Mouse (Mus musculus) ZHBTc4 (cell line): ENCODE results near the gene Slc39a3.
A peak's percentile ranks its signal among the peaks of the same experiment; 100 is the strongest.

Experiments
- DNase-seq: peaks from one replicate; pipeline ENCODE4 v3.0.0-alpha.2; 2011; ENCODE audit warnings: low read depth, low spot score

The Slc39a3 gene

DNA sequence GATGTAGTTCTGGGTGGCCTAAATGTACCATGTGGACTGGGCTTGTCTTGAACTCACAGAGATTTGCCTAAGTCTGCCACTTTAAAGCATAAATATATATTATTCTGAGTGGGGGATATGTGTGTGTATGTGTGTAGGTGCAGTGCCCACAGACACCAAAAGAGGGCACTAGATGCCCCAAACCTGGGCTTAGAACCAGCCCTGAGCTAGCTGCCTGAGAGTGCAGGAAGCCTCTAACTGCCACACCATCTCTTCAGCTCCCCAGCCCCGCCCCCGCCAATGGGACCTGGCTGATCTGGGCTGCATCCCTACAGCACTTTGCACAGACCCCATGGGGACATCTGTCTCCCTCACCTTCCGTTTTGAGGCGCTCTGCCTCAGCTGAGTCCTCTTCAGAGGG, 13.4 kb upstream of the Slc39a3 start:
- peak; percentile 74 for DNase-seq

DNA sequence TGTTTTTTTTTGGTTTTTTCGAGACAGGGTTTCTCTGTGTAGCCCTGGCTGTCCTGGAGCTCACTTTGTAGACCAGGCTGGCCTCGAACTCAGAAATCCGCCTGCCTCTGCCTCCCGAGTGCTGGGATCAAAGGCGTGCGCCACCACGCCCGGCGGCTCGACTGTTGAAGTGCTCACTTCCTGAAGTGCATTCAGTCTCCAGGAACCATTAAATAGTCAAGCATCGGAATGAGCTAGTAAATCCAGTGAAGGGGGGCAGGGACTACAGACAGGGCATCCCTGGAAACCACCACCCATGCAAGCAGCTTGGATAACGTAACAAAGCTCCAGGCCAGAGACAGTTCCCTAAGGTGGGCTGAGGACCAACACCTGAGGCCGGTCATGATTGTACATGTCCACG, 8.0 kb upstream of the Slc39a3 start:
- peak; percentile 75 for DNase-seq

DNA sequence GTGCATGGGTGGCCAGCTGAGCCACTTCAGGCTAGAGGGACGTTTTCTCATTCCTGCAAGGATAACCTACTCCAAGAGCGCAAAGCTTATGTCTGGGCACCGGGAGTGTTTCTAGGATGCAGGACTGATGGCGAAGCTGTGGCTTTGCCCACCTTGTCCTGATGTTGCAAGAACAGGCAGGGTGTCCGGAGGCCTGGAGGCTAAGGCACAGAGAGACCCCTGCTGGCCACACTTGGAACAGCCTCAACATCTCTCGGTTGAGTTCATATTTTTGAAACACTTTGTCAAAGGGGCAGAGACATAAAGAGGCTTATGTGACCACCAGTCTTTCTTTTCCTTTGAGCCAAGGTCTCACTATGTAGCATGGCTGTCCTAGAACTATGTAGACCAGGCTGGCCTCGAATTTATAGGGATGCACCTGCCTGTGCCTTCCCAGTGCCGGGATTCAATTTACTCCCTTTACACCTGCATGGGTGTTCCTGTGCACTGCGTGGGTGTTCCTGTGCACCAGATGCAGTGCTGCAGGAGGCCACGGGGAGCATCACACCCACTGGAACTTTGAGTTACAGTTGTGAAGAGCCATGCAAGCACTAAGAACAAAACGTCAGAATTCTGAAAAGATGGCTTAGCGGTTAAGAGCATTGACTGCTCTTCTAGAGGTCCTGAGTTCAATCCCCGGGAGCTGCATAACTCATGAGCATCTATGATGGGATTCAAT, 4.4 kb upstream of the Slc39a3 start:
- DNase-seq: peak; percentile 82

DNA sequence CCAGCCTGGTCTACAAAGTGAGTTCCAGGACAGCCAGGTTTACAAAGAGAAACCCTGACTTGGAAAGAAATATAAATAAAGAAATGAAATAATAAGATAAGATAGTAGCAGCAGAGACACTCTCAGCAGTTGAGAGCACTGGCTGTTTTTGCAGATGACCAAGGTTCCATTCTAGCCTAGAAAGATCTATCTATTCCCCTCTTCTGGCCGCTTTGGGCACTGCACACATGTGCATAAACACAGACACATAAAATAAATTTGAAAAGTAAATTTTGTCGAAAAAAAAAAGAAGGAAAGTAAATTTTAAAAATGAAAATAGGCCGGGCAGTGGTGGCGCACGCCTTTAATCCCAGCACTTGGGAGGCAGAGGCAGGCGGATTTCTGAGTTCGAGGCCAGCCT, 975 bp downstream of the Slc39a3 start:
- DNase-seq: peak; percentile 55

GRCm38 (mm10) chr10:81033586-81033985, 3.6 kb downstream of the Slc39a3 start:
- DNase-seq: no peak

DNA sequence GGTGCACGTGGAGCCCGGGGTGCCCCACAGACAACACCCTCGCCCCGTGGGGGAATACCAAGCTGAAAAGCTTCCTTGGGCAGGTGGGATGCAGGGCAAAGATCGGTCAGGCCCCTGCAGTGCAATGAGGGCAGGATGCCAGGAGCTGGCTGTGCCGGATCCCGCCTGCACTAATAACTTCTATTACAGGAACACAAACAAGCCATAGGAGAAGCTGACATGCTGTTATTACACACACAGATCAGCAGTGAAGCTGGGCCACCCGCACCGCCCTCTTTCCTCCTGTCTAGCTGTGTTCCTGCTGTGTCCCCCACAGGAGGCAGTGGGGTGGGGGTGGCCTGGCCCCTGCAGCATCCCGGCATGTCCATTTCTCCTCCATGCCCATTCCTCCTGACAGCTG, 8.2 kb downstream of the Slc39a3 start:
- no peak for DNase-seq

- DNase-seq: no peak
Measured at GRCm38 (mm10) chr10:81028219-81028618, 9.0 kb downstream of the Slc39a3 start.

DNA sequence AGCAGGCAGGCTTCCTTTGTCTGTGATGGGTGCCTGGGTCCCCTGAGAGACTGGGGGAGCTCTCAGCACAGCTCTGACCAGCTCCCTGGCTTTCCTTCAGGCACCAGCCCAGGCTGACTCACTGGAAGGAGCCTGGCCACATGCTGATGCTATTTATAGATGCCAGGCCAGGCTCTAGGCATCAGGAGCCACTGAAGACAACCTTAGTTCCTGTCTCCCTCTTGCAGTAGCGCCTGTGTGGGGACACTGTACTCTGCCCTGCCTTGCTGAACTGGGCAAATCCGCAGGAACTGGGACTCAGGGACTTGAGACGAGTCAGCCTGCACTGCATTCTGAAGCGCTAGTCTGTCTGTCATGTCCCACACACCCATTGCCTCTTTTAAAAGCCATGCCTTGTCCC, 9.9 kb downstream of the Slc39a3 start:
- no peak for DNase-seq

- no peak for DNase-seq
Measured at GRCm38 (mm10) chr10:81026857-81027256, 10.4 kb downstream of the Slc39a3 start.

DNA sequence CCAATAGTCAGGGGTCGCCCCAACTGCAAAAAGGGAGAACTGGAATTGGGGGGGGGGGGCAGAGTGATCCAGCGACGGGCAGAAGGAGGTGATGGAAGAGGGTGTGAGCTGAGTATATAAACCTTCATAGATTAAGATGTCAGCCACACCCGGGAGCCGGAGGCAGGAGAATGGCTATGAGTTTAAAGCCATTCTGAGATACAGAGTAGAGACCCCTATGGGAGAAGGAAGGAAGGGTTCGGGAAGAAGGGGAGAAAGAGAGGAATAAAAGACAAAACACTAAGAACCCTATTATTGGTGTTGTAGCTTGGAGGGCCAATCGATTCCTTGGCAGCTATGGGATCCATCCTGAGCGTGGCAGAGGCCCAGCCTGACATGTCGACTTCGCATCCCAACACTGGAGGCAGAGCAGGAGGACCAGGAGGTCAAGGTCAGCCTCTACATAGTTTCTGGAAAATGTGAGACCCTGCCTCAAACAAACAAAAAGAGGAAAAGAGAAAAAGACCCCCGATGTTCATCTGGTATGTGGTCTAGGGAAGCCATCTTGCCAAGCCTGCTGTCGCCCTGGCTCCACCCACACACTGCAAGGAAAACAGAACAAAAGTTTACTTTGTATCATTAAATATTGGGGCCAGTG, 11.5 kb downstream of the Slc39a3 start, which contains the start of gene Diras1:
Gene Diras1, minus strand, starts transcription at position 24 of the 637 bp plus-strand sequence.
- no peak for DNase-seq

DNA sequence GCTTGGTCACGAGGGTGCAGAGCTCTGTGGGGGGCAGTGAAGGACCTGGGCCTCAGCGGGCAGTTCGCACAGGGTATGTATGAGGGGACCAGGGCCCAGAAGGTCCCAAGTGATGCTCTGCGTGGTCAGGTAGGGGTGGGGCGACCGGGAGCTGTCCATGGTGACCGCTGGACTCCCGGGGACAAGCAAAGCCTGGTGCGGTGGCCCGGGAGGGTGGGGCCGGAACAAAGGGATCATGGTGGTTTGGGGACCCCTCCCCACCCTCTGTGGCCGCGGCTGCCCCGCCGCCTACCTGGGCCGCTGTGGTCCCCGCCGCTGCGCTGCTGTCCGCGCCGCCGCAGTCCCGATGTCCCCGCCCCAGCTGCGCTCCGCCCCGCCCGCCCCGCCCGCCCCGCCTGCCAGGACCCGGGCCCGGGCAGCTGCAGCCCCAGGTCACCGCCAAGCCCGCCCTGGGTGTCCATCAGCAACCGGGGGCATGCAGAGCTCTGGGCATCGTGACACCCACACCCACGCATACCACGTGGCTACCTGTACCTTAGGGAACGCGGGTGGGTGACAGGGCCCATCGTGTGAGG, 12.1 kb downstream of the Slc39a3 start:
- DNase-seq: no peak

DNA sequence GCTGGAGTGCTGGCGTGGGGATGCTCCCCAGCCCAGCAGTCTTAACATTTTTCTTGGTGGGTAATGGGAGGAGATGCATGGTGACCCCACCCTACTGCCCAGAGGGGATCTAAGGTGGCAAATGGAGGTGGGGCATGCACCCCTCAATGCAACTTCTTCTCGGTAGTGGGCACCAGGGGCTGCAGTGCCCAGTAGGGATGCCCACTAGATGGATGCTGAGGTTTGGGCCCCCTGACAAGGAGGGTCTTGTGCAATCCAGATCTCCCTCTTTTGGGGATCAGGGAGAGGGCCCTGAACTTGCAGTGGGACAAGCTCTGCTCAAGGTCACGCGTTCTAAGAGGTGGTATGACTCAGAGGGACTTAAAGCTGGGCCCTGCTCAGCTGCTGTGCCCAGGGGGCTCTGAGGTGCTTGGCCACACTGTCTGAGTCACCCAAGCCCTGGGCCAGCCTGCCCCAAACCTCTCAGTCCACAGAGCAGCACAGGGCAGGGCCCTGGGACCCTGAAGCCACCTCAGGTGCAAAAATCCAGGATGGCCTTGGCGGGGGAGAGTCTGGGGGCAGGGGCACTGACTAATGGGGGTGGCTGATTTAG, 12.8 kb downstream of the Slc39a3 start:
- no peak for DNase-seq

GRCm38 (mm10) chr10:81022744-81023143, 14.5 kb downstream of the Slc39a3 start:
- DNase-seq: peak; percentile 93

DNA sequence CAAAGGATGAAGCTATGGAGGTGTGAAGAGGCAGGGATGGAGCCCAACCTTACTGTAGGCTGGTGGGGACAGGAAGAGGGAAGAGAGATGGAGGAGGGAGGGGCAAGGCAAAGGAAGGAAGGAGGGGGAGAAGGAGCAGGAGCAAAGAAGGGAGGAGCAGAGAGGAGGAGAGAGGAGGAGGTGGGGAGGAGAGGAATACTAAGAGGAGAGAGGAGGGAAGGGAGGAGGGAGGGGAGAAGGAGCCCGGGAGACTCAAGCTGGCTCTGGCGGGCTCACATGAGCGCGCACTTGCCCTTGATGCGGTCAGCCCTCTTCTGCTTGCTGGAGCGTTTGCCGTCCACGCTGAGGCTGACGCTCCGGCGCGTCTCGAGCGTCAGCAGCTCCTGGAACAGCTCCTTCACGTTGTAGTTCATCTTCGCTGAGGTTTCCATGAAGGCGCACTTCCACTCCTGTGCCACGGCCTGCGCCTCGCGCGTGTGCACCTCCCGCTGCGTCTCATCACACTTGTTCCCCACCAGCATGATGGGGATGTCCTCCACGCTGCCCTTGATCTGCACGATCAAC, 15.6 kb downstream of the Slc39a3 start:
- DNase-seq: peak; percentile 39

GRCm38 (mm10) chr10:81020207-81020606, 17.0 kb downstream of the Slc39a3 start:
- DNase-seq: no peak

GRCm38 (mm10) chr10:81019687-81020086, 17.5 kb downstream of the Slc39a3 start:
- DNase-seq: no peak

GRCm38 (mm10) chr10:81018326-81018725, 18.9 kb downstream of the Slc39a3 start:
- DNase-seq: peak; percentile 97

DNA sequence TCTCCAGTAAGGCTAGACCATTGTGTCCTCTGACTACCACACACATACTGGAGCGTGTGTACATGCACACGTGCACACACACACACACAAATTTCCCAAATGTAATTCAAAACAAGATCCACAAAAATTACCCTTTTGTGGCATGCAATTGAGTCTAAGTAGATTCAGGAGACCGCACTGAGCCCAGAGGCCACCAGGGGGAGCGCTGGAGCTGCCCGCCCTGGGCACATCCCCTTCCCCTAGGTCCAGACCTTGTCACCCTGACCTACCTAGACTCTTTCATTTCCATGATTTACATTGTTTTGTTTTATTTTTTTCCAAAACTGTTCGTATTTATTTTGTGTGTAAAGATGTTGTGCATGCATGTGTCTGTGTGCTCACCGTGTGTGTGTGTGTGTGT, 20.6 kb downstream of the Slc39a3 start:
- peak; percentile 85 for DNase-seq

- DNase-seq: no peak
Measured at GRCm38 (mm10) chr10:81015666-81016065, 21.6 kb downstream of the Slc39a3 start.

DNA sequence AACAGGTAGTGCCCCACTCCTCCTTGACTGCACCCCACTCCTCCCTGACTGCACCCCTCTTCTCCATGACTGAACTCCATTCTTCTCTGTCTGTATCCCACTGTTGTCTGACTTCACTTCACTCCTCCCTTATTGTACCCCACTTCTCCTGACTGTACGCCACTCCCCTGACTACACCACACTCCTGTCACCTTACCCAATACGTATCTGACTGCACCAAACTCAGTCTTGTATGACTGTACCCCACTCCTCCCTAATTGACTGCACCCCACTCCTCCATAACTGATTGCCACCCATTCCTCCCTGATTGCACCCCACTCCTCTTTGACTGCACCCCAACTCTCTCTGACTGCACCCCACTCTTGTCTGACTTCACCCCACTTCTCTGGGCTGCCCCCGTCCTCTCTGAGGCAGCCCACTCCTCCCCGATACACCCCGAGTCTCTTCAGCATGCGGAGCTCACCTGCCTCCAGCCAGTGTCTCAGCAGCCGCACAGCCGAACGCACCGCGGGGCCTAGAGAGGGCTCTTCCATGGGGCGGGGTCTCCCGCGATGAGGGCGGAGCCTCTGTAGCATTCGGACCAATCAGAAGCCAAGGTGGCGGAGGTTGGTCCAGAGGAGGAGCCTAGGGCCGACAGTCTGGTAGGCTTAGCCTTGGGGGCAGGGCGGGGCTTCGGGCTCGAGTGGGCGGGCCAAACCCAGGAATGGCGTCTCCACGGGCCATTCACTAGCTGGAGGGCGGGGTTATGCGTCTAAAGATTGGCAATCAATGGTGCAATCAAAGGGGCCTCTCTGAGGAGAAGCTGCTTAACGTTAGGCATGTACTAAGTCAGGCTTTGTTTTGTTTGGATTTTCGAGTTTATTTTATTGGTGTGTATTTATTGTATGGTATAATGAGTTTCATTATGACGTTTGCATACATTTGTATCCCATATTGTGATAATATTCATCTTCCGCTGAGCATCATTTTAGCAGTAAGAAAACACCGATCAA, 22.5 kb downstream of the Slc39a3 start, which contains the start of gene Gng7:
Gene Gng7, minus strand, starts transcription at position 553 of the 992 bp plus-strand sequence.
- DNase-seq: peak; percentile 99

DNA sequence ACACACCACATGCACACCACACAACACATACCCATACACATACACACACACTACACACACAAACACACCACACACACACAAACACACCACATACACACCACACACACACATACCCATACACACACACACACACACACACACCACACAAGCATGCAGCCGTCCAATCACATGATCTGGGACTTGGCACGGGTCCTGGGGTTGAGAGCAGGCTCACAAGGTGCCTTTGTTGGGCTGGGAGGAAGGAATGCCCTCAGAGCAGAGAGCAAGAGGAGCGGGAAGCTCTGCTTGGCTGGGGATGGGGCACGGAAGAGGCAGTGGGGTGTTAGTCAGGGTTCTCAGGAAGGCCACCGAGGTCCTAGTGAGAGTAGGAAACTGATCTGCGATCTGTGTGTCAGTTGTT, 26.4 kb downstream of the Slc39a3 start:
- no peak for DNase-seq
